Mouse (Mus musculus) embryonic fibroblast, embryonic 13.5 days (primary cell): ENCODE results near the gene Nell2.

Experiments used
- CTCF ChIP-seq: IDR thresholded peaks from 2 replicates; pipeline ENCODE4 v1.5.1; 2011; ENCODE audit warnings: mild to moderate bottlenecking, control low read depth, low read length, moderate library complexity, borderline replicate concordance; ENCODE audit not compliant: insufficient read depth
- POLR2A ChIP-seq: IDR thresholded peaks from 2 replicates; pipeline ENCODE4 v1.6.1; 2011; ENCODE audit warnings: low read depth, mild to moderate bottlenecking, control low read depth, low read length, moderate library complexity

GRCm38 (mm10) chr15:95185419-95185818, 342.9 kb downstream of the Nell2 start:
- TF ChIP-seq CTCF (no peak), POLR2A (no peak)
